Mouse (Mus musculus) hematopoietic stem cell, adult 5-6 weeks (primary cell): ENCODE measurements around the gene Wdr83. TPM values are rescaled to one million over a fixed set of nuclear protein-coding genes. Genes with fewer than 3 reads are reported as not detected.

ENCODE experiments used
- total RNA-seq: library from RNA; stranded (forward); fragments of 172-1452, 232-1000 nt; gene quantifications from 2 replicates; pipeline ENCODE4 v1.2.3, GENCODE M21; 2017

Gene Wdr83
- total RNA-seq, 1 experiment from 2014 or later, result 17.3 TPM

Other genes starting within 250 kb of the Wdr83 start
- 29.8 and 38.8 TPM in 2 replicates for gene Gadd45gip1, start 249.8 kb downstream of the Wdr83 start, total RNA-seq
- gene Rad23a, start 240.6 kb downstream of the Wdr83 start, total RNA-seq, result 27.4 and 32.7 TPM in 2 replicates
- 1,472 and 1,879 TPM in 2 replicates for gene Calr, start 234.4 kb downstream of the Wdr83 start, total RNA-seq
- gene Farsa, start 224.3 kb downstream of the Wdr83 start, total RNA-seq, result 108 and 126 TPM in 2 replicates
- gene Syce2, start 209.2 kb downstream of the Wdr83 start, total RNA-seq, result 93.5 and 127 TPM in 2 replicates
- gene Gcdh, start 187.4 kb downstream of the Wdr83 start, total RNA-seq, result 29.5 and 37.4 TPM in 2 replicates
- 4.1 and 30.6 TPM in 2 replicates for gene Klf1, start 179.4 kb downstream of the Wdr83 start, total RNA-seq
- 27.8 and 50.0 TPM in 2 replicates for gene Dnase2a, start 172.7 kb downstream of the Wdr83 start, total RNA-seq
- gene Mast1, start 143.9 kb downstream of the Wdr83 start, total RNA-seq, result 0.10 TPM in 1 of 2 replicates, not detected in the other
- not detected in 2 replicates for gene Rtbdn, start 134.3 kb downstream of the Wdr83 start, total RNA-seq
- not detected in 2 replicates for gene Gm49661, start 111.9 kb downstream of the Wdr83 start, total RNA-seq
- gene Prdx2, start 111.7 kb downstream of the Wdr83 start, total RNA-seq, result 469 and 528 TPM in 2 replicates
- 59.7 and 112 TPM in 2 replicates for gene Rnaseh2a, start 111.5 kb downstream of the Wdr83 start, total RNA-seq
- 208 and 220 TPM in 2 replicates for gene Junb, start 102.6 kb downstream of the Wdr83 start, total RNA-seq
- 17.9 and 18.5 TPM in 2 replicates for gene Hook2, start 90.7 kb downstream of the Wdr83 start, total RNA-seq
- not detected in 2 replicates for gene Best2, start 66.8 kb downstream of the Wdr83 start, total RNA-seq
- 34.1 and 49.6 TPM in 2 replicates for gene Asna1, start 56.0 kb downstream of the Wdr83 start, total RNA-seq
- 219 and 245 TPM in 2 replicates for gene Trir, start 54.5 kb downstream of the Wdr83 start, total RNA-seq
- gene Tnpo2, start 44.4 kb downstream of the Wdr83 start, total RNA-seq, result 21.8 and 23.0 TPM in 2 replicates
- gene Fbxw9, start 21.3 kb downstream of the Wdr83 start, total RNA-seq, result 6.1 and 7.1 TPM in 2 replicates
- gene Gm5741, start 13.3 kb downstream of the Wdr83 start, total RNA-seq, result not detected in 2 replicates
- 15.5 and 22.7 TPM in 2 replicates for gene Dhps, start 9.5 kb downstream of the Wdr83 start, total RNA-seq
- gene Wdr83os, start 566 bp downstream of the Wdr83 start, total RNA-seq, result 37.1 and 51.9 TPM in 2 replicates
- gene Man2b1, start 2.0 kb upstream of the Wdr83 start, total RNA-seq, result 46.2 and 55.0 TPM in 2 replicates
- not detected in 2 replicates for gene Zfp791, start 41.8 kb upstream of the Wdr83 start, total RNA-seq
- not detected in 2 replicates for gene Cks1brt, start 70.6 kb upstream of the Wdr83 start, total RNA-seq
- gene Olfr371, start 144.7 kb upstream of the Wdr83 start, total RNA-seq, result not detected in 2 replicates
- 65.1 and 92.5 TPM in 2 replicates for gene Orc6, start 218.3 kb upstream of the Wdr83 start, total RNA-seq
- gene Vps35, start 218.5 kb upstream of the Wdr83 start, total RNA-seq, result 117 and 119 TPM in 2 replicates